Mouse (Mus musculus) intestine, embryonic 15.5 days (tissue): ENCODE results near the gene Fam189a1. TPM values are rescaled to one million over a fixed set of nuclear protein-coding genes. Genes with fewer than 3 reads are reported as not detected.

ENCODE experiments used
- ATAC-seq: fragments of 200-750 bp; cut with Nextera tagmentation; 2 replicates; pipeline ENCODE4 v1.8.0; 2017; ENCODE audit warnings: moderate TSS enrichment, moderate library complexity
- H3K27ac ChIP-seq: fragments of 300-500 bp; sonication (generic); 2 replicates; pipeline ENCODE4 v1.5.1; 2015; ENCODE audit warnings: mild to moderate bottlenecking, inconsistent platforms
- H3K27me3 ChIP-seq: fragments of 300-500 bp; sonication (generic); replicated peaks from 2 replicates; pipeline ENCODE4 v1.6.1; 2015; ENCODE audit warnings: inconsistent platforms
- H3K36me3 ChIP-seq: fragments of 300-500 bp; sonication (generic); 2 replicates; pipeline ENCODE4 v1.6.1; 2015; ENCODE audit warnings: inconsistent platforms
- H3K4me1 ChIP-seq: fragments of 300-500 bp; sonication (generic); replicated peaks from 2 replicates; pipeline ENCODE4 v1.6.1; 2015; ENCODE audit warnings: inconsistent platforms
- H3K4me2 ChIP-seq: fragments of 300-500 bp; sonication (generic); replicated peaks from 2 replicates; pipeline ENCODE4 v1.6.1; 2015; ENCODE audit warnings: mild to moderate bottlenecking, inconsistent platforms
- H3K4me3 ChIP-seq: fragments of 300-500 bp; sonication (generic); replicated peaks from 2 replicates; pipeline ENCODE4 v1.5.1; 2015; ENCODE audit warnings: inconsistent platforms
- H3K9ac ChIP-seq: fragments of 300-500 bp; sonication (generic); 2 replicates; pipeline ENCODE4 v1.6.1; 2015; ENCODE audit warnings: inconsistent platforms
- H3K9me3 ChIP-seq: fragments of 300-500 bp; sonication (generic); 2 replicates; pipeline ENCODE4 v1.6.1; 2016; ENCODE audit warnings: inconsistent platforms
- WGBS: fragments of 180-500 bp; shearing (Covaris S2); methylation state at CpG from one replicate; pipeline ENCODE4 v1.1.7; 2015; 5-methylcytosine and 5-hydroxymethylcytosine counted together
- polyA plus RNA-seq: library from polyadenylated mRNA; unstranded; fragments of >200 nt; fragmentation: Nextera tagmentation; extraction: Ambion mirVana; gene quantifications from 2 replicates; pipeline ENCODE4 v1.2.1, GENCODE M21; 2015

Gene Fam189a1
- polyA plus RNA-seq, 1 experiment from 2014 or later, result 1.4 TPM

- 86% methylated on average over 3 of the region's 3 CpGs for WGBS
- H3K4me1 ChIP-seq, result no peaks in the 10 kb centered on the region
- H3K27me3 ChIP-seq, result no peaks in the 10 kb centered on the region
- H3K9ac ChIP-seq, result no peak overlapping the region
- H3K4me3 ChIP-seq, result no peak overlapping the region
- ATAC-seq, result no peak
- no peak overlapping the region for H3K27ac ChIP-seq
- no peaks in the 10 kb centered on the region for H3K9me3 ChIP-seq
- H3K36me3 ChIP-seq, result no peaks in the 10 kb centered on the region
- H3K4me2 ChIP-seq, result no peak overlapping the region
Observed at GRCm38 (mm10) chr7:64723313-64723712, 433.1 kb downstream of the Fam189a1 start.

GRCm38 (mm10) chr7:64716286-64716685, 440.1 kb downstream of the Fam189a1 start:
- H3K27me3 ChIP-seq, result no peaks in the 10 kb centered on the region
- H3K9ac ChIP-seq, result no peak overlapping the region
- H3K9me3 ChIP-seq, result no peaks in the 10 kb centered on the region
- no peak overlapping the region for H3K4me3 ChIP-seq
- WGBS, result 78% methylated on average over 2 of the region's 2 CpGs
- H3K27ac ChIP-seq, result no peak overlapping the region
- H3K36me3 ChIP-seq, result no peaks in the 10 kb centered on the region
- no peak for ATAC-seq
- no peak overlapping the region for H3K4me2 ChIP-seq
- no peaks in the 10 kb centered on the region for H3K4me1 ChIP-seq

- Histone ChIP-seq H3K27me3 (no peaks in the 10 kb centered on the region), H3K4me2 (no peak overlapping the region), H3K36me3 (no peaks in the 10 kb centered on the region), H3K9me3 (no peaks in the 10 kb centered on the region), H3K9ac (no peak overlapping the region), H3K4me1 (no peaks in the 10 kb centered on the region), H3K27ac (no peak overlapping the region), H3K4me3 (no peak overlapping the region)
- WGBS, result 80% methylated on average over 13 of the region's 13 CpGs
- no peak for ATAC-seq
Observed at GRCm38 (mm10) chr7:64709520-64710262, 446.7 kb downstream of the Fam189a1 start.

- Histone ChIP-seq H3K36me3 (no peaks in the 10 kb centered on the region), H3K27ac (no peak overlapping the region), H3K4me1 (no peaks in the 10 kb centered on the region), H3K9ac (no peak overlapping the region), H3K27me3 (no peaks in the 10 kb centered on the region), H3K4me2 (no peak overlapping the region), H3K4me3 (no peak overlapping the region), H3K9me3 (no peaks in the 10 kb centered on the region)
- no peak for ATAC-seq
- WGBS, result 85% methylated on average over 4 of the region's 4 CpGs
Observed at GRCm38 (mm10) chr7:64708176-64708575, 448.2 kb downstream of the Fam189a1 start.
